19 mouse cellular contexts compared by ENCODE assay signal in the genomic region with DNA sequence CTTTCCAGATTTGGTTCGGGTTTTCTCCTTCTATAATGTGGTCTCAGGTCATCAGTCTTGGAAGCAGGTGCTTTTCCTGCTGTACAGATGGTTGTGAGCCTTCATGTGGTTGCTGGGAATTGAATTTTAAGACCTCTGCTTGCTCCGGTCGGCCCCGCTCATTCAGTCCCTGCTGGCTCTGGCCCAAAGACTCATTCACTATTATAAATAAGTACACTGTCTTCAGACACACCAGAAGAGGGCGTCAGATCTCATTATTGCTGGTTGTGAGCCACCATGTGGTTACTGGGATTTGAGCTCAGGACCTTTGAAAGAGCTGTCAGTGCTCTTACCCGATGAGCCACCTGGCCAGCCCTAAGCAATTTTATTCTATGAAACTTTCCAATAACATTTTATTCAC. TPM values are rescaled to one million over a fixed set of nuclear protein-coding genes. Genes with fewer than 3 reads are reported as not detected.
DNase-seq lines count a peak whose midpoint lies in the region; ATAC-seq lines count a peak whose summit lies in the region.
"Had no signal": no experiment of that assay in that cellular context is flagged by ENCODE, and none has a peak within 500 bp of the region (broad histone marks: within the 10 kb centered on the region; RNA-seq: fewer than 3 reads in every experiment).

No protein-coding gene starts in this region.

- H3K4me1 ChIP-seq in embryonic facial prominence, embryonic 10.5 days, result peaks cover 12% of the 10 kb centered on the region

- peak; percentile 32 for DNase-seq in cerebellum, adult 11 months
- DNase-seq in kidney, postnatal 4 days, result peak; percentile 8 to 17
- no peak for DNase-seq in kidney, postnatal 14 days
- DNase-seq in R1 (ENCODE audit: low read depth, low spot score), result peak; percentile 46
- DNase-seq in cerebellum, postnatal 25 days, result peak; percentile 38 to 67
- DNase-seq in embryonic facial prominence, embryonic 10.5 days (ENCODE audit: low spot score), result no peak
- DNase-seq: gastrocnemius, postnatal 25 days; liver; thymus, adult 2 months had no signal

- H3K9me3 ChIP-seq in embryonic facial prominence, embryonic 10.5 days, result no peaks in the 10 kb centered on the region

- no peaks in the 10 kb centered on the region for H3K27me3 ChIP-seq in embryonic facial prominence, embryonic 10.5 days (replicated peaks; ENCODE audit: low read depth, poor library complexity, severe bottlenecking)

- no peak for ATAC-seq in cerebellum, adult (ENCODE audit: insufficient number of reproducible peaks, low FRiP score, low TSS enrichment)
- no peak for ATAC-seq in monocyte, adult 5-6 weeks (replicated peaks; ENCODE audit: insufficient number of reproducible peaks, low FRiP score, low TSS enrichment, poor library complexity, severe bottlenecking)

- no peak overlapping the region for H3K4me3 ChIP-seq in embryonic facial prominence, embryonic 10.5 days

- WGBS in embryonic facial prominence, embryonic 10.5 days, result 85% methylated on average over 6 of the region's 6 CpGs

- H3K27ac ChIP-seq in embryonic facial prominence, embryonic 10.5 days (replicated peaks), result no peak overlapping the region

- no peaks in the 10 kb centered on the region for H3K36me3 ChIP-seq in embryonic facial prominence, embryonic 10.5 days (replicated peaks)

RNA-seq across cellular contexts. Expression of a gene that starts 6.1 kb away (rescaled TPM):
- polyA plus RNA-seq in embryonic facial prominence, embryonic 10.5 days (2016; fragmentation: Nextera tagmentation; extraction: Ambion mirVana), result 10.8 and 11.0 TPM in 2 replicates
- total RNA-seq in monocyte, adult 5-6 weeks (2017), result 4.7 to 7.3 TPM (median 4.8 TPM) in 3 replicates

RNA-seq across cellular contexts. Expression of a gene that starts 34.6 kb away (rescaled TPM):
- polyA plus RNA-seq in embryonic facial prominence, embryonic 10.5 days (2016; fragmentation: Nextera tagmentation; extraction: Ambion mirVana), result not detected in 2 replicates
- not detected in 3 replicates for total RNA-seq in monocyte, adult 5-6 weeks (2017)
- total RNA-seq: adrenal gland, adult 18-20 months; gastrocnemius, postnatal 25 days; layer of hippocampus, postnatal 14 days; megakaryocyte-erythroid progenitor cell, adult 5-6 weeks; MEL had no signal
- polyA plus RNA-seq: cortical plate, adult 2 months; intestine, embryonic 14.5 days; neural tube, embryonic 14.5 days; small intestine, adult 2 months; thymus, adult 2 months had no signal

RNA-seq across cellular contexts. Expression of a gene that starts 44.3 kb away (rescaled TPM):
- polyA plus RNA-seq in embryonic facial prominence, embryonic 10.5 days (2016; fragmentation: Nextera tagmentation; extraction: Ambion mirVana), result 13.9 and 16.1 TPM in 2 replicates
- 10.0 to 19.5 TPM (median 13.3 TPM) in 3 replicates for total RNA-seq in monocyte, adult 5-6 weeks (2017)

Comparison
In these comparisons a context has a peak if more than half of its experiments do, and no peak if none do; other contexts are left out.
1. DNase-seq: peak in cerebellum, adult 11 months (single experiment), kidney, postnatal 4 days (2 of 2), R1 (single experiment) and cerebellum, postnatal 25 days (2 of 2); none in kidney, postnatal 14 days (single experiment) and embryonic facial prominence, embryonic 10.5 days (single experiment).